Mouse (Mus musculus): ENCODE data around the gene Tfip11. TPM values are rescaled to one million over a fixed set of nuclear protein-coding genes. Genes with fewer than 3 reads are reported as not detected.

Gene Tfip11
- total and polyA plus RNA-seq, 3 experiments: 34.6 to 44.7 TPM; not detected in 1

DNA sequence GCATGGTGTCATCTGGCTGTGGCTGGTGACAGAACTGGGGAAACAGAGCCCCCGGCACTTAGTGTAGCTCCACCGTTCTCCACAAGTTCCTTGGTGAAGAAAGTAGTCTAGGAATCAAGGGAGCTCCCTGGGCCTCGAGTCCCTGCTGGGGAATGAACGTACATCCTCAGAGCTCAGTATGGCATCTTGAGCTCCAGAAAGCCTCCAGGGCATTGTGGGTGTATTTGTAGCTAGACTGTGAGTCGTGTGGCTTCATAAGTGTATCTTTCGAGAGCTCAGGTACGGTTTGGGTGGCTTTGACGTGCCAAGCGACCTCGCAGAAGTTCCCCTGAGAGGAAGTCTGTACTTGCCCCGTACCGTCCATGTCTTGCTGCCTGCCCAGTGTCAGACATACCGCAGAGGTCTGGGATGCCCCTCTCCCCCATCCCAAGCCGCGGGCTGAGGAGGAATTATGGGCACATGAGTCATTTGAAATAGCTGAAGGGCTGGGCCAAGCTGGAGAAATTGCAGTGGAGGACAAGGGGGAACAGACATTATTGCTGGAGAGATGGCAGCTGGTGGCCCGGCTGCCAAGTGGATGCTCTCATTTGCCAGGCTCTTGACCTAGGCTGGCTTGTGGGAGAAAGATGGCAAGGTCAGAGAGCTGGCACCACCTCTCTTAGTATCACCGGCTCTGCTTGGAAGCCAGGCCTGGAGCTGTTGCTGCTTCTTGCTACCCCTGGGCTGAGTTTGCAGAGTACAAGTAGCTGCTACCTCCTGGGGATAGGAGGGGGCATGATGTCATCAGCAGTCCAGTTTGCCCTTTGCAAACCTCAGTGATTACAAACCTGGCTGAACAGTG lies 46.8 kb upstream of the Tfip11 start:
- H3K4me1 ChIP-seq (ENCODE audit: control insufficient read depth in 1 of 2, insufficient read depth in 2 of 2, low read length in 2 of 2): peaks cover 11 to 71% of the 10 kb centered on the region in 2 experiments
- H3K27me3 ChIP-seq (ENCODE audit: control insufficient read depth in 1 of 2, insufficient read depth in 2 of 2, low read length in 2 of 2): no peaks in the 10 kb centered on the region
- DNase-seq (ENCODE audit: low read depth, low spot score): no peak
- peak overlapping the region; percentile 63 for H3K27ac ChIP-seq (ENCODE audit: control insufficient read depth, low read depth, low read length)
- peak overlapping the region; percentile 32 for H3K9ac ChIP-seq (ENCODE audit: control insufficient read depth, low read depth, low read length, poor library complexity, severe bottlenecking)
- H3K4me3 ChIP-seq (ENCODE audit: control insufficient read depth in 1 of 2, insufficient read depth in 1 of 2, low read depth in 2 of 2, low read length in 2 of 2): no peak overlapping the region
- TF ChIP-seq SIN3A (IDR thresholded peaks at IDR 0.05; ENCODE audit: low read length): peak; percentile 5; the same call in 1 of the 2 replicates
- no peak for TF ChIP-seq MYC (IDR thresholded peaks at IDR 0.05; ENCODE audit: low read depth, low read length)
- peaks cover 70% of the 10 kb centered on the region for H3K79me2 ChIP-seq (ENCODE audit: control insufficient read depth, insufficient read depth, low read length, poor library complexity)
- no peaks in the 10 kb centered on the region for H3K9me3 ChIP-seq (replicated peaks; ENCODE audit: insufficient read depth, low read length)
- H3K36me3 ChIP-seq (ENCODE audit: control insufficient read depth in 1 of 2, insufficient read depth in 2 of 2, low read length in 2 of 2): peaks cover 0 to 57% of the 10 kb centered on the region in 2 experiments; a peak in 2 of 4 replicates

DNA sequence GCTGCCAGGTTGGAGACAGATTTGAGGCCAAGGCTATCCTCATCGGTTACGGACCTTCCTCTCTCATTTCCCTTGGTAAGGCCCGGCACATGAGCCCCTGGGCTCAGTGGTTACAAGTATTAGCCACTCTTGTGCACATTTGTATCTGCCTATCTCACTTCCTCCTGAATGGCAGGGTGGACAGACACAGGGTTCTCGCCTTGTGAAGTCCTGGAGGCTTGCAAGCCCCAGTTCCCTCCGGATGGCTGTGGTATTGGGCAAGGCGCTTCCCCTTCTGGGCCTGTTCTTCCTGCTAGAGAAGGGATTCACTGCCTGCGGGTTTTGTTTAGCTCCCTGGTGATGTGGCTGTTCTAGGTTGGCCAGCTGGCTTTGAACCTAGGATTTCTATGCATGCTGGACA lies 46.0 kb upstream of the Tfip11 start:
- peaks cover 0 to 65% of the 10 kb centered on the region in 2 experiments; a peak in 2 of 4 replicates for H3K36me3 ChIP-seq (ENCODE audit: control insufficient read depth in 1 of 2, insufficient read depth in 2 of 2, low read length in 2 of 2)
- peak overlapping the region; percentile 63 for H3K27ac ChIP-seq (ENCODE audit: control insufficient read depth, low read depth, low read length)

More for the DNA sequence above, 46.0 kb upstream of the Tfip11 start:
- Histone ChIP-seq H3K27me3 (ENCODE audit: control insufficient read depth in 1 of 2, insufficient read depth in 2 of 2, low read length in 2 of 2) (no peaks in the 10 kb centered on the region), H3K79me2 (ENCODE audit: control insufficient read depth, insufficient read depth, low read length, poor library complexity) (peaks cover 78% of the 10 kb centered on the region), H3K9me3 (replicated peaks; ENCODE audit: insufficient read depth, low read length) (no peaks in the 10 kb centered on the region), H3K4me1 (ENCODE audit: control insufficient read depth in 1 of 2, insufficient read depth in 2 of 2, low read length in 2 of 2) (peaks cover 13 to 79% of the 10 kb centered on the region in 2 experiments), H3K9ac (ENCODE audit: control insufficient read depth, low read depth, low read length, poor library complexity, severe bottlenecking) (peak overlapping the region; percentile 32), H3K4me3 (ENCODE audit: control insufficient read depth in 1 of 2, insufficient read depth in 1 of 2, low read depth in 2 of 2, low read length in 2 of 2) (no peak overlapping the region)
- no peak for TF ChIP-seq TCF12 (IDR thresholded peaks at IDR 0.05; ENCODE audit: low read depth, low read length)
- TF ChIP-seq ETS1 (IDR thresholded peaks at IDR 0.05; ENCODE audit: low read depth, low read length): no peak
- TF ChIP-seq RCOR1 (IDR thresholded peaks at IDR 0.05; ENCODE audit: low read depth, low read length): no peak
- TF ChIP-seq MAFK (IDR thresholded peaks at IDR 0.05; ENCODE audit: borderline replicate concordance, low read depth, low read length): no peak
- TF ChIP-seq SMC3 (IDR thresholded peaks at IDR 0.05; ENCODE audit: low read depth, low read length): no peak
- no peak for TF ChIP-seq NELFE (IDR thresholded peaks at IDR 0.05; ENCODE audit: low read depth, low read length)
- TF ChIP-seq UBTF (IDR thresholded peaks at IDR 0.05; ENCODE audit: borderline replicate concordance, insufficient read depth, low read depth, low read length): no peak
- no peak for TF ChIP-seq SIN3A (IDR thresholded peaks at IDR 0.05; ENCODE audit: low read length)
- TF ChIP-seq ZKSCAN1 (IDR thresholded peaks at IDR 0.05; ENCODE audit: low read depth, low read length): no peak
- no peak for TF ChIP-seq CHD1 (IDR thresholded peaks at IDR 0.05; ENCODE audit: low read depth, low read length)
- no peak for TF ChIP-seq POLR2A (IDR thresholded peaks at IDR 0.05; ENCODE audit: control insufficient read depth in 1 of 2, insufficient read depth in 1 of 2, low read depth in 1 of 2, low read length in 2 of 2, poor library complexity in 1 of 2)
- no peak for TF ChIP-seq E2F4 (IDR thresholded peaks at IDR 0.05; ENCODE audit: borderline replicate concordance, low read depth, low read length)
- no peak for TF ChIP-seq HCFC1 (IDR thresholded peaks at IDR 0.05; ENCODE audit: low read depth, low read length)
- no peak for TF ChIP-seq ZNF384 (IDR thresholded peaks at IDR 0.05; ENCODE audit: low read depth, low read length)
- TF ChIP-seq MAZ (IDR thresholded peaks at IDR 0.05; ENCODE audit: low read depth, low read length): 0 out of 2 replicates have a peak, but pooled peaks have one; percentile 52
- TF ChIP-seq ZMIZ1 (IDR thresholded peaks at IDR 0.05; ENCODE audit: low read depth, low read length): no peak
- peak; percentile 42 for TF ChIP-seq TAL1 (IDR thresholded peaks at IDR 0.05; ENCODE audit: low read length)
- peak in 1 of 2 experiments; percentile 15; a peak in 2 of 4 replicates for TF ChIP-seq EP300 (IDR thresholded peaks at IDR 0.05; ENCODE audit: low read depth in 1 of 2, low read length in 2 of 2)
- TF ChIP-seq MYC (IDR thresholded peaks at IDR 0.05; ENCODE audit: low read depth, low read length): 0 out of 2 replicates have a peak, but pooled peaks have one; percentile 30
- no peak for TF ChIP-seq USF1 (IDR thresholded peaks at IDR 0.05; ENCODE audit: low read depth, low read length)
- 0 out of 2 replicates have a peak, but pooled peaks have one; percentile 46 for TF ChIP-seq TBP (IDR thresholded peaks at IDR 0.05; ENCODE audit: low read depth, low read length)
- 0 out of 2 replicates have a peak, but pooled peaks have one; percentile 23 for TF ChIP-seq MXI1 (IDR thresholded peaks at IDR 0.05; ENCODE audit: low read depth, low read length)
- TF ChIP-seq USF2 (IDR thresholded peaks at IDR 0.05; ENCODE audit: borderline replicate concordance in 1 of 2, insufficient read depth in 1 of 2, low read depth in 1 of 2, low read length in 2 of 2): no peak
- TF ChIP-seq GABPA (IDR thresholded peaks at IDR 0.05; ENCODE audit: low read depth, low read length): no peak
- no peak for TF ChIP-seq JUND (IDR thresholded peaks at IDR 0.05; ENCODE audit: low read depth, low read length)
- no peak for TF ChIP-seq NRF1 (IDR thresholded peaks at IDR 0.05; ENCODE audit: insufficient read depth, low read depth, low read length, poor library complexity, severe bottlenecking)
- TF ChIP-seq ELF1 (IDR thresholded peaks at IDR 0.05; ENCODE audit: low read depth, low read length): no peak
- no peak for TF ChIP-seq CHD2 (IDR thresholded peaks at IDR 0.05; ENCODE audit: low read length)
- peak; percentile 70 for DNase-seq (ENCODE audit: low read depth, low spot score)
